Mouse (Mus musculus): ENCODE data around the gene Rer1. TPM values are rescaled to one million over a fixed set of nuclear protein-coding genes. Genes with fewer than 3 reads are reported as not detected.
"Not testable (repeated sequence)": the region's sequence is repeated elsewhere in the genome, so short reads cannot be mapped to it uniquely, and the experiment has no call there.

Gene Rer1
- total RNA-seq, 4 experiments from 2014 or later: 52.2 to 64.6 (median 59.8) TPM

DNA sequence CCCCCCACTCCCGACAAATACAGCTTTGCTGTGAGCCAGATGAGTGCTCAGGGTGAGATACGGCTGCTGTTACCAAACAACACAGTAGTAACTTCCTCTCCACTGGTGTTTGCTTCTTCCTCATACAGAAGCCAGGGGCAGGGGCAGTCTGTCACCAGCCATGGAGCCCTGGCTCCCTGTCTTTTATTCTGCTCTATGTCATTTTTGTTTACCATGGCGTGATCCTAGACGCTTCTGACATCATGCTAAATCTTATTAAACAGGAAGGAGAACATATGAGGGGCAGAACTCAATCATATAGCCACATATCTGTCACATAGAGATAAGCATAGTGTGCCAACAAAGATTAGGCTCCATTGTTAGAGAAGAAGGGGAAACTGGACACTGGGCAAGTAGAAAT, 30.4 kb upstream of the Rer1 start:
- DNase-seq (ENCODE audit: low spot score in 2 of 2): no peak

DNA sequence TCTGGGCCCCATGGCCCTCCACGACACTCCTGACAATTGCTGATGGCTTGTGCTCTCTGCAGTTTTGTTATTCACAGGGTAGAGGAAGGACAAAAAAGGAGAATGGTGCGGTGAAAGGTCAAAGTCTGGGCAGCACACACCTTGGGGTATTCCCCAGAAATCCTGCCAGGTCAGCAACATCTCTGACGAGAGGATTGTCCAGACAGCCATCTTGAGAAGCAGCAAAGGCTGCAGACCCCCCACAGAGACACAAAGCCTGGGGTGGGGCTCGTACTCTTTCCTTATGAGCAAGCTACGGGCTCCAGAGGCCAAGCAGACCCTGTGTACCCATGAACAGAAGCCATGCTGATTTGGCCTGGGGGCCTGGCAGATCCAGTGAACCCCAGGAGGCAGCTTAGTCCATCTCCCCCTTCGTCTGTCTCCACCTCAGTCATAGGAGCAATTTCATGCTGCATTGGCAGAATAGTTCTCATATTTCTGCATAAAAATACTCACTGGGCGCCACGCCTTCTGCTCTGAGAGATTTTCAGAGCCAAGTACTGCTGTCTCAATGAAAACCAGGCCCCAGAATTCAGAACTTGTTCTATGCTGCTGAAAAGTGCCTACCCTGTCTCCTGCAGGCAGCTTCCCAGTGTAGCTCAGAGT, 27.7 kb upstream of the Rer1 start:
- DNase-seq (ENCODE audit: low spot score in 2 of 2): no peak

DNA sequence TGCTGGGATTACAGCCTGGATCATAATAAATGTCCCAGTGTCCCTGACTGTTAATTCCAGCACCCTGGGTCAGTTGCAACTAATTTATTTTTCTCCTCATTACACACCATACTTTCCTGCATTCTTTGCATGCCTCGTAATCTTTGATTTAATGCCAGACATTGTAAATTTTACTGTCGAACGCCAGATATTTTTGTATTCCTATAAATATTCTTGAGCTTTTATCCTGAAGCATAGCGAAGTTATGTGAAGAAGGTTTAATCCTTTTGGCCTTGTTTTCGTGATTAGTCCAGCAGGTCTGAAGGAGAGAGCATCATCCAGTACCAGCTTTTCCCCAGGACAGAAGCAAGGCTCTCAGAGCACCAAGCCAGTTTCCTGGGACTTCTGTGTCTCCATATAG, 23.3 kb upstream of the Rer1 start:
- no peak for DNase-seq (ENCODE audit: low spot score in 2 of 2)

DNA sequence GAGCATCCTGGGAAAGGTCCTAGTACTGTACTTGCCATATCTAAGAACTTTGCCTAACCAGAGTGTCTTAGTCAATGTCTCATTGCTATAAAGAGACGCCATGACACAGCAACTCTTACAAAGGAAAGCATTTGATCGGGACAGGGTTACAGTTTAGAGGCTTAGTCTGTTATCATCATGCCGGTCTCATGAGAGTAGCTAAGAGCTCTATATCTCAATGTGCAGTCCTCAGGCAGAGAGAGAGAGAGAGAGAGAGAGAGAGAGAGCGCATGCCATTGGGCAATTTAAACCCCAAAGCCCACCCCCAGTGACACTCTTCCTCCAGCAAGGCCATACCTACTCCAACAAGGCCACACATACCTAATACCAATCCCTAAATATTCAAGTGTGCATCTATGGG, 21.7 kb upstream of the Rer1 start:
- no peak for DNase-seq (ENCODE audit: low spot score in 2 of 2)

DNA sequence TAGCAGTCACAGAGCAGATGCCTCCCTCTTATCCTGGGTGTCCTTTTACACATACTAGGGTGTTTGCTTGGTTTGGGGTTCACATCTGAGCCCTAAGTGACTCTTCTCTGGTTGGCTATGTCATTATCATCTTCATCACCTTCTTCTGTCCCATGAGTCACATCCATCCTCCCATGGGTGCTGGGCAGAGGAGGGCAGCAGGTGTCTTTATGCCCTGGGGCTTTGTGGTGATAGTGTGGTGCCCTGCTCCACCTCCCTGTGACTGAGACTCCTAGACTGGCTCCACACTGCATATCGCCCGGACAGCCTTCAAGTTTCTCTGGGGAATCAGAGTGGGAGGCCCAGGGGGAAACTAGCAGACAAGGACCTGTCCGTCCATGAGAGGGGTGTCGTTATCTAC, 12.4 kb upstream of the Rer1 start:
- DNase-seq (ENCODE audit: low spot score in 2 of 2): no peak

GRCm38 (mm10) chr4:155097452-155097851, 11.3 kb upstream of the Rer1 start:
- no peak for DNase-seq (ENCODE audit: low spot score in 2 of 2)

- DNase-seq (ENCODE audit: low spot score in 2 of 2): no peak
Observed at GRCm38 (mm10) chr4:155095967-155096366, 9.8 kb upstream of the Rer1 start.

- peak; percentile 74 to 83 for DNase-seq (ENCODE audit: low spot score in 2 of 2)
Observed at GRCm38 (mm10) chr4:155095238-155095900, 9.2 kb upstream of the Rer1 start.

DNA sequence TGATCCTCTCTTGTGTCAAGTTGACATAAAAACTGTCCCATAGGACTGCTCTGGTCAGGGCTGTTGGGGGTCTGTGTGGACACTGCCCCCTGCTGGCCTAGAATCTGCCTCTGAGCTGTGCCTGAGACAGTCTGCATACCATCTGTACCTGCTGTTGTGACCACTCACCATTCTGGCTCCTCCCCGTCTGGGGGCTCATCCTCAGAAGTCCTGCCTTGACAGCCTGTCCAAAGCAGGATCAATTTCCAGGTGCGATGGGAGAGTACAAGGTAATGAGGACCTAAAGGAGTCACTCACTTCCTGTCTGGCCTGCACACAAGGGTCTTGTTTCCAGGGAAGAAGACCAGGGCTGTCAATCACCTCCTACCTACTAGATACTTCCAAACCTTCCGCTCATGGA, 8.4 kb upstream of the Rer1 start:
- DNase-seq (ENCODE audit: low spot score in 2 of 2): no peak

DNA sequence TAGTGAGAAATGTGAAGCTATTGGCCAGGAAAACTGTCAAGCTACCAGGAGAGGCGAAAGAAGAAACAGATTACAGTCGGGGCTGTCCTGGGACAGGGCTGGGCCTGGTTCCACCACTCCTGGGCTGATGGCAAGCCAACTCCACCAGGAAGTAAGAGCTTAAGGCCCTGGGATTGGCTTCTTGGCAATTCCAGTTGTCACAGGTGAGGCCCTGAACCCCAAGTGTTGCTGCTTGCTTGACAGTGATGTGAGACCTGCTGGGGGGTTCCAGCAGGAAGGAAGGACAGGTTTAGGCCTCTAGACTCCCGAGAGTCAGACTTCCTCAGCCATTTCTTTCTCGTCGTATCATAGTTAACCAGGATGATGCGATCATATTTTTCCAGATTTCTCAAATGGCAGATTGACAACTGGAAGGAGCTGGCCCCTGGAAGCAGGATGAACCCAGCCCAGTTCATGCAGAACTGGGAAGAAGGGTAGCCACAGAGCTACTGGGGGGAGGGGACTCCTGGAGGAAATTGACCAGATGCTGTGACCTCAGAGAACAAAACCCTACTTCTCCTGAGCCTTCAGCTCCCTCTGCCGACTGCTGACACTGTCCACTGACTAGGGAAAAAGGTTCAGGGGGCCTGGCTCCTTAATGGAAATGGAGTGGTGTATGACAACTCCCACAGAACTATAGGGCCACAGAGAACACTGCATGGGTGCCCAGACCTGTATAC, 7.4 kb upstream of the Rer1 start:
- DNase-seq (ENCODE audit: low spot score in 2 of 2): no peak

DNA sequence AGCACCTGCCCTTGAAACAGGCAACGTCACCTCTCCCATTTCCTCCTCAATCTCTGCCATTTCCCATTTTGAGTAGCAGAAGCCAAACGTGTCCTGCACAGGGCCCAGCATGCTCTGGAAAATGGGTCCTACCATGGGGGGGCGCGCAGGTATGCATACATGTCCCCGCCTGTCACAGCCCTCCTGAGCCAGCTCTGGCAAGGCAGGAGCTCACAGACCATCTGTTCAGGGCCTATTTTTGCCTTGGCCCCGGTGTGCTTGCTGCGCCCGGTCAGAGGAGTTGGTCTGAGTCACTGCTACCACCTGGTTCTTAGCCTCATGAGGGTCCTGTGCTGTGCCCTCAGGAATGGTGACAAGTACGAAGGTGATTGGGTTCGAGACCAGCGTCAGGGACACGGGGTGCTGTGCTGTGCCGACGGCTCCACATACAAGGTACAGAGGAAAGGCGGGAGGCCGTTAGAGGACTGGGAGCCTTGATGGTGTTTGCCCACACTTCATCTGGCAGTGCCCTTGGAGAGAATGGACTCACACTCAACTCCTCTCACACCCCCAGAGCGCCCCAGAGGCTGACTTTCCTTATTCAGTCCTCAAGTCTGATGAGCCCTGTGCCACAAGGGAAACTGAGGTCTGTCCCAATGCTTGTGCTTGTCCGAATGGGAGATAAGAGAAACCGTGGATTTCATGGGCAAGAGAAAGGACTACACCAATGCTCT, 6.7 kb upstream of the Rer1 start:
- DNase-seq (ENCODE audit: low spot score in 2 of 2): no peak

DNA sequence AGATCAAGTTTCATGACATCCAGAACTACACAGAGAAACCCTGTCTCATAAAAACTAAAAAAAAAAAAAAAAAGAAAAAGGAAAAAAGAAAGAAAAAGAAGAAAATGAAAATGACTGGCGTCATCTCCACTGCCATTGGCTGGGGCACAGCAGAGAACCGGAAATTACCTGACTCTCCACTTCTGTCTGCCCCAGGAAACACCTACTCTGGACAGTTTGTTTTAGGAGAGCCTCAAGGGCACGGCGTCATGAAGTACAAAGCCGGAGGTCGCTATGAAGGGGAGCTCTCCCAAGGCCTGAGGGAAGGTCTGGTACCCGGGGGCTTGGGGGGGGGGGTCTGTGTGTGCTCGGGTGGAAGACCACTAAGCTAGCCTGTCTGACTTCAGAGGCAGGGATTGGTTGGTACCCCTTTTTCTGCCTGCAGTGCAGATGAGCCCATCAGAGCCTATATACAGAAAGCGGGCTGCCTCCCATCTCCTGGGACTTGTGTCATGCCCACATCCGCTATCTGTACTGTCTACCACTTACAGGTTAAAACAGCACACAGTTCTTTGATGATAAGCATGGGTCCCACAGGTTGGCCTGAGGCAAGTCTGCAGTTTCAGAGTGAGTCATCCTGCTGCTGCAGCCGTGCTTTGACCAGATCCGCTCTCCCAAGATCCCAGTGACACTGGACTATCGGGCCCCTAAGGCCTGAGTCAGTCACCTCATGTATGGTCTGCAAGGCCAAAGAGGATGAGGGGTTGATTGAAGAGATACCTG, 4.7 kb upstream of the Rer1 start:
- DNase-seq (ENCODE audit: low spot score in 2 of 2): no peak

- no peak for DNase-seq (ENCODE audit: low spot score in 2 of 2)
Observed at GRCm38 (mm10) chr4:155090147-155090546, 4.0 kb upstream of the Rer1 start.

DNA sequence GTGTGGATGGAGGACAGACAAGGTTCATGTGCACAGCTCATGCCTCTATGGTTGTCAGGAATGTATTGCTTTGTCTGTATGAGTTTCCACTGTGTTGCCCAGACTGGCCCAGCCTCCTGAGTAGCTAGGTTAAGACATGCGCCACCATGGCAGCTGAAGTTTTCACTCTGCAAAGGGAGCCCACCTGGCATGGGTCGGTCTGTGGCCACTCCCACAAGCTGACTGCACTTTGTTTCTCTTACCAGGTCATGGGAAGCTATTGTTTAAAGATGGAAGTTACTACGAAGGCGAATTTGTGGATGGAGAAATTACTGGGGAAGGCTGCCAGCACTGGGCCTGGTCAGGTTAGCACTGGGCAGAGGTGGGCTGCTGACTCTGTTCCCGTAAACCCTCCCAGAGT, 3.1 kb upstream of the Rer1 start:
- no peak for DNase-seq (ENCODE audit: low spot score in 2 of 2)

- DNase-seq (ENCODE audit: low spot score in 2 of 2): no peak
Observed at GRCm38 (mm10) chr4:155085206-155086107, 725 bp downstream of the Rer1 start.

DNA sequence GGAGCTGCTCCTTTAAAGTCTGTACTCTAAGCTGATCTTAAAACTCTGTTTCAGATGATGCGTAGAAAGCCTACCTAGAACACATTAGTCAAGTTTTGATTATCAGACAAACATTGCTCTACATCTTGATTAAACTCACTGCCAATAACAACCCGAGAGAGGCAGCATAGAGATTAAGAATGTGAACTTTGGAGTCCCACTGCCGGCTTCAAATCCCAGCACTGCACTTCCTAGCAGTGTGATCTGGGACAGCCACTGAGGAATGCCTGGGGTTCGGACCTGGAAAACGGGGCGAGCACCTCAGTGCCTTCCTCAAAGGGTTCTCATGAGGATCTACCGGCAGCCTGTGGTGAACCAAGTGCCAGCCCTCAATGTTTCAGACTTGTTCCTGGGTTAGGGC, 1.8 kb downstream of the Rer1 start:
- no peak for DNase-seq (ENCODE audit: low spot score in 2 of 2)

- no peak for DNase-seq (ENCODE audit: low spot score in 2 of 2)
Observed at GRCm38 (mm10) chr4:155083553-155083952, 2.6 kb downstream of the Rer1 start.

GRCm38 (mm10) chr4:155079666-155080065, 6.5 kb downstream of the Rer1 start:
- DNase-seq (ENCODE audit: low spot score in 2 of 2): no peak

GRCm38 (mm10) chr4:155078808-155079207, 7.4 kb downstream of the Rer1 start:
- not testable (repeated sequence) for DNase-seq (ENCODE audit: low spot score in 2 of 2)

DNA sequence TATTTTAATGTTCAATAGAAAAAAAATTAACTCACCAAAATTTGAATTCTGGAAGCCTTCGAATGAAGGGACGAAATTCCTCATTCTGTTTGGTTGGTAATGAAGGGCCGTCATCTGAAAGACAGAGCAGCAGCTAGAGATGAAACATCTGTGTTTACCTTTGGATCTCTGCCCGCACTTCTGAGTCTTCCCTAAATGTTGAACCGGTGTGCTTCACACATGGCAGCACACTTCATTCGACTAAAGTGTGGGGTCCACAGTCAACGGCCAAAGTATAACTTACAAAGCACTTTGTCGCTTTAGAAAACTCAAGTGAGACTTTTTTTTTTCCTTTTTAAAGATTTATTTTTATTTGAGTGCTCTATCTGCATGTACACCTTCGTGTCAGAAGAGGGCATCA, 9.5 kb downstream of the Rer1 start:
- DNase-seq (ENCODE audit: low spot score in 2 of 2): no peak

Measured in gastrocnemius, adult 8-10 months (tissue).